Mouse (Mus musculus): ENCODE data around the gene Obsl1.

- no peak for TF ChIP-seq CTCF (IDR thresholded peaks at IDR 0.05; ENCODE audit: borderline replicate concordance, control insufficient read depth, extremely low read depth, insufficient read depth, low read length, poor library complexity)
- no peak for TF ChIP-seq POLR2A (IDR thresholded peaks at IDR 0.05; ENCODE audit: control insufficient read depth, extremely low read depth, insufficient read depth, low read length, poor library complexity)
These were observed 24.3 kb upstream of the Obsl1 start for GRCm38 (mm10) chr1:75530546-75530945.

All from thymus, adult 2 months (tissue).